Mouse (Mus musculus) E14TG2a.4 (cell line): ENCODE data around the gene Hsf4.

Experiments used
- CTCF ChIP-seq: conservative IDR thresholded peaks from 2 replicates; pipeline ENCODE4 v1.5.1; 2014; ENCODE audit warnings: low read length
- NANOG ChIP-seq: IDR thresholded peaks from 2 replicates; pipeline ENCODE4 v1.6.1; 2014; ENCODE audit warnings: borderline replicate concordance, low read length, mixed read lengths

GRCm38 (mm10) chr8:105297511-105298192, 28.1 kb downstream of the Hsf4 start, which contains the start of gene E2f4:
- no peak for TF ChIP-seq CTCF
- no peak for TF ChIP-seq NANOG
